Mouse (Mus musculus) embryonic facial prominence, embryonic 14.5 days (tissue): ENCODE data around the gene Rasgrp3. TPM values are rescaled to one million over a fixed set of nuclear protein-coding genes. Genes with fewer than 3 reads are reported as not detected.
A peak's percentile ranks its signal among the peaks of the same experiment; 100 is the strongest.

Experiments used
- ATAC-seq: fragments of 200-750 bp; cut with Nextera tagmentation; 2 replicates; pipeline ENCODE4 v1.8.0; 2017; ENCODE audit warnings: low read depth, moderate number of reproducible peaks, moderate TSS enrichment
- DNase-seq: peaks from one replicate; pipeline ENCODE4 v3.0.0-alpha.2; 2015; ENCODE audit warnings: low spot score
- H3K27ac ChIP-seq: fragments of 300-500 bp; sonication (generic); replicated peaks from 2 replicates; pipeline ENCODE4 v1.5.1; 2014; ENCODE audit warnings: low read depth, mild to moderate bottlenecking, low read length, moderate library complexity
- H3K27me3 ChIP-seq: fragments of 300-500 bp; sonication (generic); replicated peaks from 2 replicates; pipeline ENCODE4 v1.6.1; 2014; ENCODE audit warnings: low read length; ENCODE audit not compliant: control insufficient read depth, insufficient read depth
- H3K36me3 ChIP-seq: fragments of 300-500 bp; sonication (generic); 2 replicates; pipeline ENCODE4 v1.6.1; 2014; ENCODE audit warnings: low read length, mixed read lengths; ENCODE audit not compliant: control insufficient read depth, insufficient read depth
- H3K4me1 ChIP-seq: fragments of 300-500 bp; sonication (generic); 2 replicates; pipeline ENCODE4 v1.6.1; 2014; ENCODE audit warnings: antibody characterized with exemption, low read length; ENCODE audit not compliant: control insufficient read depth, insufficient read depth
- H3K4me2 ChIP-seq: fragments of 300-500 bp; sonication (generic); 2 replicates; pipeline ENCODE4 v1.6.1; 2014; ENCODE audit warnings: low read depth, mild to moderate bottlenecking, low read length, moderate library complexity, mixed read lengths
- H3K4me3 ChIP-seq: fragments of 300-500 bp; sonication (generic); 2 replicates; pipeline ENCODE4 v1.5.1; 2014; ENCODE audit warnings: low read depth, mild to moderate bottlenecking, low read length
- H3K9ac ChIP-seq: fragments of 300-500 bp; sonication (generic); 2 replicates; pipeline ENCODE4 v1.6.1; 2014; ENCODE audit warnings: low read depth, mild to moderate bottlenecking, low read length, moderate library complexity, mixed read lengths
- H3K9me3 ChIP-seq: fragments of 300-500 bp; sonication (generic); 2 replicates; pipeline ENCODE4 v1.6.1; 2016; ENCODE audit warnings: low read length; ENCODE audit not compliant: control insufficient read depth
- WGBS: fragments of 180-500 bp; shearing (Covaris S2); extraction: QIAGEN DNeasy Blood & Tissue Kit; methylation state at CpG from one replicate; pipeline ENCODE4 v1.1.7; 2014; 5-methylcytosine and 5-hydroxymethylcytosine counted together
- polyA plus RNA-seq: library from polyadenylated mRNA; unstranded; fragments of >200 nt; fragmentation: Nextera tagmentation; extraction: Ambion mirVana; gene quantifications from 2 replicates; pipeline ENCODE4 v1.2.1, GENCODE M21; 2014

Gene Rasgrp3
- polyA plus RNA-seq, 1 experiment from 2014 or later: 12.5 TPM

GRCm38 (mm10) chr17:75471644-75472253 is 36.1 kb downstream of the Rasgrp3 start:
- ATAC-seq (no peak; the same call in 1 of the 2 replicates), DNase-seq (peak; percentile 6)
- WGBS: 80% methylated on average over 6 of the region's 6 CpGs
- H3K36me3 ChIP-seq: no peaks in the 10 kb centered on the region
- no peak overlapping the region; the same call in 1 of the 2 replicates for H3K27ac ChIP-seq
- no peak overlapping the region for H3K4me3 ChIP-seq
- H3K4me2 ChIP-seq: no peak overlapping the region
- no peaks in the 10 kb centered on the region for H3K27me3 ChIP-seq
- peaks cover 12% of the 10 kb centered on the region; the same call in 1 of the 2 replicates for H3K4me1 ChIP-seq
- H3K9me3 ChIP-seq: no peaks in the 10 kb centered on the region
- H3K9ac ChIP-seq: no peak overlapping the region

- no peaks in the 10 kb centered on the region for H3K9me3 ChIP-seq
- no peak overlapping the region; the same call in 1 of the 2 replicates for H3K27ac ChIP-seq
- ATAC-seq: no peak
- peaks cover 12% of the 10 kb centered on the region; the same call in 1 of the 2 replicates for H3K4me1 ChIP-seq
- H3K4me3 ChIP-seq: no peak overlapping the region
- no peaks in the 10 kb centered on the region for H3K36me3 ChIP-seq
- H3K27me3 ChIP-seq: no peaks in the 10 kb centered on the region
- WGBS: 41% methylated on average over 2 of the region's 2 CpGs
- no peak overlapping the region for H3K4me2 ChIP-seq
- no peak overlapping the region for H3K9ac ChIP-seq
- DNase-seq: peak; percentile 61
Observed at GRCm38 (mm10) chr17:75472379-75472778, 36.7 kb downstream of the Rasgrp3 start.

- ATAC-seq (no peak), DNase-seq (no peak)
- Histone ChIP-seq H3K4me3 (no peak overlapping the region), H3K9me3 (no peaks in the 10 kb centered on the region), H3K36me3 (no peaks in the 10 kb centered on the region), H3K27ac (no peak overlapping the region), H3K4me1 (peaks cover 12% of the 10 kb centered on the region; the same call in 1 of the 2 replicates), H3K27me3 (no peaks in the 10 kb centered on the region), H3K9ac (no peak overlapping the region), H3K4me2 (no peak overlapping the region)
- 71% methylated on average over 1 of the region's 1 CpGs for WGBS
Observed at GRCm38 (mm10) chr17:75475985-75476384, 40.3 kb downstream of the Rasgrp3 start.

GRCm38 (mm10) chr17:75476736-75477416 is 41.2 kb downstream of the Rasgrp3 start:
- Histone ChIP-seq H3K4me3 (no peak overlapping the region), H3K4me1 (peaks cover 11% of the 10 kb centered on the region; the same call in 1 of the 2 replicates), H3K4me2 (no peak overlapping the region), H3K27ac (no peak overlapping the region), H3K27me3 (no peaks in the 10 kb centered on the region), H3K9me3 (no peaks in the 10 kb centered on the region), H3K9ac (no peak overlapping the region), H3K36me3 (no peaks in the 10 kb centered on the region)
- no peak for ATAC-seq
- no peak for DNase-seq
- WGBS: 73% methylated on average over 4 of the region's 4 CpGs

- no peak for DNase-seq
- 89% methylated on average over 3 of the region's 3 CpGs for WGBS
- H3K27ac ChIP-seq: no peak overlapping the region
- H3K36me3 ChIP-seq: no peaks in the 10 kb centered on the region
- H3K4me1 ChIP-seq: peaks cover 4% of the 10 kb centered on the region; the same call in 1 of the 2 replicates
- H3K4me2 ChIP-seq: no peak overlapping the region
- H3K9ac ChIP-seq: no peak overlapping the region
- no peaks in the 10 kb centered on the region for H3K27me3 ChIP-seq
- ATAC-seq: no peak
- H3K4me3 ChIP-seq: no peak overlapping the region
- no peaks in the 10 kb centered on the region for H3K9me3 ChIP-seq
Observed at GRCm38 (mm10) chr17:75477655-75478054, 42.0 kb downstream of the Rasgrp3 start.

- Histone ChIP-seq H3K4me3 (no peak overlapping the region), H3K4me2 (no peak overlapping the region), H3K36me3 (no peaks in the 10 kb centered on the region), H3K9me3 (no peaks in the 10 kb centered on the region), H3K27me3 (no peaks in the 10 kb centered on the region), H3K9ac (no peak overlapping the region), H3K4me1 (no peaks in the 10 kb centered on the region), H3K27ac (no peak overlapping the region)
- DNase-seq (no peak), ATAC-seq (no peak)
- WGBS: 64% methylated on average over 1 of the region's 1 CpGs
Observed at GRCm38 (mm10) chr17:75478836-75479235, 43.1 kb downstream of the Rasgrp3 start.

- Histone ChIP-seq H3K4me2 (no peak overlapping the region), H3K4me1 (no peaks in the 10 kb centered on the region), H3K27ac (no peak overlapping the region), H3K27me3 (no peaks in the 10 kb centered on the region), H3K9ac (no peak overlapping the region), H3K9me3 (no peaks in the 10 kb centered on the region), H3K36me3 (no peaks in the 10 kb centered on the region), H3K4me3 (no peak overlapping the region)
- no peak for ATAC-seq
- WGBS: 92% methylated on average over 2 of the region's 2 CpGs
- DNase-seq: no peak
Observed at GRCm38 (mm10) chr17:75479663-75480062, 44.0 kb downstream of the Rasgrp3 start.

GRCm38 (mm10) chr17:75480379-75480778 is 44.7 kb downstream of the Rasgrp3 start:
- WGBS: 76% methylated on average over 3 of the region's 3 CpGs
- Histone ChIP-seq H3K4me1 (no peaks in the 10 kb centered on the region), H3K27me3 (no peaks in the 10 kb centered on the region), H3K4me2 (no peak overlapping the region), H3K9ac (no peak overlapping the region), H3K9me3 (no peaks in the 10 kb centered on the region), H3K36me3 (no peaks in the 10 kb centered on the region), H3K27ac (no peak overlapping the region), H3K4me3 (no peak overlapping the region)
- no peak for DNase-seq
- no peak for ATAC-seq

- DNase-seq: no peak
- Histone ChIP-seq H3K4me1 (no peaks in the 10 kb centered on the region), H3K9me3 (no peaks in the 10 kb centered on the region), H3K27ac (no peak overlapping the region), H3K27me3 (no peaks in the 10 kb centered on the region), H3K36me3 (no peaks in the 10 kb centered on the region), H3K4me2 (no peak overlapping the region), H3K9ac (no peak overlapping the region), H3K4me3 (no peak overlapping the region)
- no peak for ATAC-seq
- 53% methylated on average over 3 of the region's 3 CpGs for WGBS
Observed at GRCm38 (mm10) chr17:75486205-75486604, 50.5 kb downstream of the Rasgrp3 start.
